Mouse (Mus musculus): ENCODE data around the gene Lck. TPM values are rescaled to one million over a fixed set of nuclear protein-coding genes. Genes with fewer than 3 reads are reported as not detected.

The Lck gene
- total and polyA plus RNA-seq, 2 experiments, result 0.92 to 1.7 TPM

DNA sequence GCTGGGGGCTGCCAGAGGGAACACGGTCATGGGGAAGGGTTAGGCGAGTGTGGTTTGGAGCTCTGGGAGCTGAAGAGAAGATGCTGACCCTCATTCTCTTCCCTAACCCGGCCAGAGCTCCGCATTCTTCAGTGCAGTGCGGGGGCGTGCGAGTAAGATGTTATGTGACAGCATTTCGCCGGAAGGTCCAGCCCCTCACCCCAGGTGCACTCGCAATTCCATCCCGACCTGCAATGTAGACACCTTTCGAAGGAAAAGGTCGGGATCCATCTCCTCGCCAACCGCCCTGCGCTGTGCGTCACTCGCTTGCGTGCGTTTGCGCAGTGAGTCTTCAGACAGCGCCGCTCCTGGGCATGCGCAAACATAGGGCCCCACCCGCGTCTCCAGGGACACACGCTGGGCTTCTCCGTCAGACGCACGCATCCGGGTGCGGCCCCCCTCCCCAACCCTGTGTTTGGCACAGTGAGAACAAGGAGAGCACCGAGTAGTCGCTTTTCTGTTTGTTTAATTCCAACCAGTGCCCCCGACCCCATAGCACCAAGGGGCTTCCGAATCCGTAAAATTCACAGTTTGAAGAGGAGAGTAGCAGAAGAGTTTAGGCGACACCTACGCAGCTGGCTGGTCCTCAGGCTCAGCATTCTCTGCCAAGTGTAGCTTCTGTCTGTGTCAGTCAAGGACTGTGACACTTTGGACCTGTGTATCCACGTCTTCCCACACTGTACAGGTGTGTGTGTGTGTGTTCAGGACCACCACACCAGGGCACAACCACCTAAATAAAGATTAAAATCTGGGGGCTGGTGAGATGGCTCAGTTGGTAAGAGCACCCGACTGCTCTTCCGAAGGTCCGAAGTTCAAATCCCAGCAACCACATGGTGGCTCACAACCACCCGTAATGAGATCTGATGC, 45.6 kb upstream of the Lck start, which contains the start of gene Iqcc:
Gene Iqcc, minus strand, starts transcription at position 314 of the 906 bp plus-strand sequence.
- 2% methylated on average over 44 of the region's 44 CpGs for WGBS
- peak; percentile 82 for DNase-seq (ENCODE audit: extremely low read depth, low read depth, low spot score)
- 0 out of 2 replicates have a peak, but pooled peaks cover 4% of the 10 kb centered on the region for H3K79me2 ChIP-seq (ENCODE audit: control insufficient read depth, insufficient read depth, low read length)
- TF ChIP-seq POLR2A (IDR thresholded peaks at IDR 0.05; ENCODE audit: extremely low read depth, insufficient read depth, low read length) (peak; percentile 94), CTCF (IDR thresholded peaks at IDR 0.05; ENCODE audit: low read depth, low read length) (no peak)
- H3K9ac ChIP-seq (ENCODE audit: low read depth, low read length), result peak within 1 kb of the TSS; percentile 73
- peak within 1 kb of the TSS; percentile 77 for H3K4me3 ChIP-seq (ENCODE audit: insufficient read depth, low read depth, low read length)
- no peaks in the 10 kb centered on the region for H3K27me3 ChIP-seq (ENCODE audit: control insufficient read depth, insufficient read depth, low read length)
- H3K27ac ChIP-seq (replicated peaks; ENCODE audit: insufficient read depth, low read depth, low read length), result peak within 1 kb of the TSS; percentile 79
- H3K36me3 ChIP-seq (ENCODE audit: control insufficient read depth, insufficient read depth, low read length), result no peaks in the 10 kb centered on the region
- peaks cover 16% of the 10 kb centered on the region for H3K4me1 ChIP-seq (ENCODE audit: control insufficient read depth, insufficient read depth, low read length)

DNA sequence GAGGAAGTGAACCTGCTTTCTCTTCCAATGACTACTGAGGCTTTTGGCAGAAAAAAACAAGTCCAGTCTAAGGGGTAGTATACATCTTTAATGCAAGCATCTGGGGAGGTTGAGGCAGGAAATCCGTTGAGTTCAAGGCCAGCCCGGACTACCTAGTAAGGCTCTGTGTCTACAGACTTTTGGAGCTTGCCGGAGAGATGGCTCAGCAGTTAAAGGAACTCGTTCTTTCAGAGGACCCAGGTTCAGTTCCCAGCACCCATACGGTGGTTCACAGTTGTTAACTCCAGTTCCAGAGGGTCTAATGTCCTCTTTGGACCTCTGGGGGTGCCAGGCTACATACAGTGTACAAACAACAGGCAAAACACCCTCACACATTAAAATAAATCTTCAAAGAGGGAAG, 44.6 kb upstream of the Lck start:
- Histone ChIP-seq H3K36me3 (ENCODE audit: control insufficient read depth, insufficient read depth, low read length) (no peaks in the 10 kb centered on the region), H3K4me3 (ENCODE audit: insufficient read depth, low read depth, low read length) (no peak overlapping the region), H3K4me1 (ENCODE audit: control insufficient read depth, insufficient read depth, low read length) (peaks cover 16% of the 10 kb centered on the region), H3K27me3 (ENCODE audit: control insufficient read depth, insufficient read depth, low read length) (no peaks in the 10 kb centered on the region), H3K27ac (replicated peaks; ENCODE audit: insufficient read depth, low read depth, low read length) (no peak overlapping the region), H3K79me2 (ENCODE audit: control insufficient read depth, insufficient read depth, low read length) (0 out of 2 replicates have a peak, but pooled peaks cover 4% of the 10 kb centered on the region), H3K9ac (ENCODE audit: low read depth, low read length) (no peak overlapping the region; the same call in 1 of the 2 replicates)
- DNase-seq (ENCODE audit: extremely low read depth, low read depth, low spot score), result no peak
- WGBS, result 92% methylated on average over 5 of the region's 5 CpGs
- no peak for TF ChIP-seq POLR2A (IDR thresholded peaks at IDR 0.05; ENCODE audit: extremely low read depth, insufficient read depth, low read length)
- TF ChIP-seq CTCF (IDR thresholded peaks at IDR 0.05; ENCODE audit: low read depth, low read length), result no peak

DNA sequence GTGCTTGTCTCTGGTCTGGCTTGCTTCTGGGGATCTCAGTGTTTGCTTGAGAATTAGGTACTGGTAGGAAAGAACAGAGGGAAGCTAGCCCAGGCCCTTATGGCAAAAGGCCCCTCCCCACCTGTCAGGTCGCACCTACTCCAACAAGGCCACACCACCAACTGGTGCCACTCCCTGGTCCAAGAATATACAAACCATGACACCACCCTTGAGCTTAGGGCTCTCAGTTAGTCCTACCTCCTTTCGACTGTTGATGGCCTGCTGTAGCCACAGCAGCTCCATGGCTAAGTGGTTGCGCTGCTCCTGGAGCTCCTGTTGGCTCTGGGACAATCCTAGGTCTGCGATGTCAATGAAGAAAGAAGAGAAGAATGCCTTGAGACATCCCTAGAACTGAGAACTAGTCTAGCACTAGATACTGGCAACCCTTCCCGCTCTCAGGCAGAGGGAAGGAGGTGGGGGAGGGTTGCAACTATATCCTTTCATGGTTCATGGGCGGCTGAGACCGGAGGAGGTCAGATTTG, 43.7 kb upstream of the Lck start:
- Histone ChIP-seq H3K27ac (replicated peaks; ENCODE audit: insufficient read depth, low read depth, low read length) (no peak overlapping the region), H3K27me3 (ENCODE audit: control insufficient read depth, insufficient read depth, low read length) (no peaks in the 10 kb centered on the region), H3K9ac (ENCODE audit: low read depth, low read length) (no peak overlapping the region), H3K4me3 (ENCODE audit: insufficient read depth, low read depth, low read length) (no peak overlapping the region), H3K79me2 (ENCODE audit: control insufficient read depth, insufficient read depth, low read length) (no peaks in the 10 kb centered on the region), H3K4me1 (ENCODE audit: control insufficient read depth, insufficient read depth, low read length) (peaks cover 7% of the 10 kb centered on the region; the same call in 1 of the 2 replicates), H3K36me3 (ENCODE audit: control insufficient read depth, insufficient read depth, low read length) (no peaks in the 10 kb centered on the region)
- no peak for DNase-seq (ENCODE audit: extremely low read depth, low read depth, low spot score)
- TF ChIP-seq CTCF (IDR thresholded peaks at IDR 0.05; ENCODE audit: low read depth, low read length) (no peak), POLR2A (IDR thresholded peaks at IDR 0.05; ENCODE audit: extremely low read depth, insufficient read depth, low read length) (no peak)
- WGBS, result 92% methylated on average over 7 of the region's 7 CpGs

DNA sequence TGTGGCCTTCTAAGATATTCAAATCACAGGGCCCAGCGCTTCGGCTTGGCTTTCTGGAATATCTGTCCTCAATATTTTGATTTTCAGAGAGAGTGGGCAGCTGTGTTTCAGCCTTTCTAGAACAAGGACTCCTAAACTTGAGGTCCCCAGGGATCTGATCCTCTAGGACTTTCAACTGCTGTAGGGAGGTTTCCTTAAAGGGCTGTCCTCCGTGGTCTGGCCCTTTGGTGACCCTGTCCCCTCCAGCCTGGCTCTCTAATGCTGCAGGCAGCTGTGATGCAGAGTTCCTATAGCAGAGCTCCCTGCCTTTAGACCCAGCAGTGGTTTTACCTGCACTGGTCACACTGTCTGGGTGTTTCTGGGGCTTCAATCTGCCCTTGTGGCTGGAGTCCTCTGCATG, 43.2 kb upstream of the Lck start:
- H3K4me3 ChIP-seq (ENCODE audit: insufficient read depth, low read depth, low read length), result no peak overlapping the region
- H3K36me3 ChIP-seq (ENCODE audit: control insufficient read depth, insufficient read depth, low read length), result no peaks in the 10 kb centered on the region
- H3K79me2 ChIP-seq (ENCODE audit: control insufficient read depth, insufficient read depth, low read length), result no peaks in the 10 kb centered on the region
- DNase-seq (ENCODE audit: extremely low read depth, low read depth, low spot score), result no peak
- no peak overlapping the region for H3K9ac ChIP-seq (ENCODE audit: low read depth, low read length)
- no peaks in the 10 kb centered on the region for H3K27me3 ChIP-seq (ENCODE audit: control insufficient read depth, insufficient read depth, low read length)
- 93% methylated on average over 3 of the region's 3 CpGs for WGBS
- H3K4me1 ChIP-seq (ENCODE audit: control insufficient read depth, insufficient read depth, low read length), result peaks cover 7% of the 10 kb centered on the region; the same call in 1 of the 2 replicates
- TF ChIP-seq POLR2A (IDR thresholded peaks at IDR 0.05; ENCODE audit: extremely low read depth, insufficient read depth, low read length), result no peak
- TF ChIP-seq CTCF (IDR thresholded peaks at IDR 0.05; ENCODE audit: low read depth, low read length), result no peak
- no peak overlapping the region for H3K27ac ChIP-seq (replicated peaks; ENCODE audit: insufficient read depth, low read depth, low read length)

DNA sequence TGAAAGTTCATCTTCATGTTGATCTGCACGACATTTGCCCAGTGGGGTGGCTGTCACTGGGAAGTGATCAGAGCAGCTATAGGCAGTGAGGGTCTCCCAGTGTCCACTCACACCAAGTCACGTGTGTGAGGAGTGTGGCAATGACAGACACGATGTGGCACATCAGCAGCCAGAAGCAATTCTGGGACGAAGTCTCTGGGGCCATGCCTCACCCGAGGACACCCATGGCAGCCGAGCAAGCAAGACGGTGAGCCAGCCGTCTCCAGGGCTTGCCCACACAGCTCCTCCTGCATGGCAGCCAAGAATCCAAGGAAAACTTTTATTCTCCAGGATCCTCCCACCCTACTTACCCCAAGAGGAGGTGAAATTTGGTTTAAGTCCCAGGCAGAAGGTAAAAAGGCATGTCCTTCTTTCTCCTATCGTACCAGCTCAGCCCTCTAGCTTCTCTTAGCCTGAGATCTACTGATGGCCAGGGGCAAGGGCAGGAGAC, 42.4 kb upstream of the Lck start:
- no peak overlapping the region for H3K27ac ChIP-seq (replicated peaks; ENCODE audit: insufficient read depth, low read depth, low read length)
- H3K36me3 ChIP-seq (ENCODE audit: control insufficient read depth, insufficient read depth, low read length), result no peaks in the 10 kb centered on the region
- DNase-seq (ENCODE audit: extremely low read depth, low read depth, low spot score), result no peak
- H3K4me1 ChIP-seq (ENCODE audit: control insufficient read depth, insufficient read depth, low read length), result peaks cover 7% of the 10 kb centered on the region; the same call in 1 of the 2 replicates
- no peak overlapping the region for H3K4me3 ChIP-seq (ENCODE audit: insufficient read depth, low read depth, low read length)
- H3K27me3 ChIP-seq (ENCODE audit: control insufficient read depth, insufficient read depth, low read length), result no peaks in the 10 kb centered on the region
- H3K9ac ChIP-seq (ENCODE audit: low read depth, low read length), result no peak overlapping the region
- no peak for TF ChIP-seq POLR2A (IDR thresholded peaks at IDR 0.05; ENCODE audit: extremely low read depth, insufficient read depth, low read length)
- TF ChIP-seq CTCF (IDR thresholded peaks at IDR 0.05; ENCODE audit: low read depth, low read length), result no peak
- no peaks in the 10 kb centered on the region for H3K79me2 ChIP-seq (ENCODE audit: control insufficient read depth, insufficient read depth, low read length)
- WGBS, result 95% methylated on average over 9 of the region's 9 CpGs
